Mouse (Mus musculus) embryonic facial prominence, embryonic 13.5 days (tissue): ENCODE measurements around the gene Aldh16a1. TPM values are rescaled to one million over a fixed set of nuclear protein-coding genes. Genes with fewer than 3 reads are reported as not detected.
A peak's percentile ranks its signal among the peaks of the same experiment; 100 is the strongest.

Experiments used
- ATAC-seq: fragments of 200-750 bp; cut with Nextera tagmentation; 2 replicates; pipeline ENCODE4 v1.8.0; 2017; ENCODE audit warnings: low read depth; ENCODE audit not compliant: insufficient number of reproducible peaks, insufficient read depth, low FRiP score, low TSS enrichment
- H3K27ac ChIP-seq: fragments of 300-500 bp; sonication (generic); 2 replicates; pipeline ENCODE4 v1.5.1; 2015; ENCODE audit warnings: moderate library complexity, mild to moderate bottlenecking, inconsistent platforms
- H3K27me3 ChIP-seq: fragments of 300-500 bp; sonication (generic); 2 replicates; pipeline ENCODE4 v1.6.1; 2015; ENCODE audit warnings: mild to moderate bottlenecking, inconsistent platforms
- H3K36me3 ChIP-seq: fragments of 300-500 bp; sonication (generic); 2 replicates; pipeline ENCODE4 v1.6.1; 2015; ENCODE audit warnings: mild to moderate bottlenecking, inconsistent platforms
- H3K4me1 ChIP-seq: fragments of 300-500 bp; sonication (generic); 2 replicates; pipeline ENCODE4 v1.6.1; 2015; ENCODE audit warnings: inconsistent platforms
- H3K4me2 ChIP-seq: fragments of 300-500 bp; sonication (generic); 2 replicates; pipeline ENCODE4 v1.6.1; 2015; ENCODE audit warnings: moderate library complexity, mild to moderate bottlenecking, inconsistent platforms
- H3K4me3 ChIP-seq: fragments of 300-500 bp; sonication (generic); 2 replicates; pipeline ENCODE4 v1.5.1; 2015; ENCODE audit warnings: mild to moderate bottlenecking, inconsistent platforms
- H3K9ac ChIP-seq: fragments of 300-500 bp; sonication (generic); 2 replicates; pipeline ENCODE4 v1.6.1; 2015; ENCODE audit warnings: mild to moderate bottlenecking, inconsistent platforms
- H3K9me3 ChIP-seq: fragments of 300-500 bp; sonication (generic); 2 replicates; pipeline ENCODE4 v1.6.1; 2016; ENCODE audit warnings: inconsistent platforms
- WGBS: fragments of 180-500 bp; shearing (Covaris S2); methylation state at CpG from one replicate; pipeline ENCODE4 v1.1.7; 2015; ENCODE audit warnings: mixed read lengths; 5-methylcytosine and 5-hydroxymethylcytosine counted together
- polyA plus RNA-seq: library from polyadenylated mRNA; unstranded; fragments of >200 nt; fragmentation: Nextera tagmentation; extraction: Ambion mirVana; gene quantifications from 2 replicates; pipeline ENCODE4 v1.2.1, GENCODE M21; 2015

Aldh16a1 gene
- polyA plus RNA-seq, 1 experiment from 2014 or later: 52.0 TPM

DNA sequence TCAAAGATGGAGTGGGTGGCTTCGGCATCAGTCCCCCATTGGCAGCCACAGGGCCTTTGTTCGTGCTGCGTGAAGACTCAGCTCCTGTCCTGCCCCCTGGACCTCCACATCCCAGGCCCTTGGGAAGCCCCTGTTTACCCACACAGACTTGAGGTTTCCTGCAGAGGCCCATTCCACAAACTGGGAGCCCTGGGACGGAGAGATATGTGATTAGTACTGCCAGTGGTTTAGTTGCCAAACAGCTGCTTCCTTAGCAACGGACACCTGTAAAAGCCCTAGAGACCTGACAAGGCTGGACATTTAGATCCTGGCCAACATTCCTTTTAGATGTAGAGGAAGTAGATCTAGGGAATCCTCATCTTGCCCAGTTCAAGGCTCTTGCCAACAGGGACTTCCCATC is 12.5 kb downstream of the Aldh16a1 start:
- no peak overlapping the region for H3K4me2 ChIP-seq
- H3K4me3 ChIP-seq: no peak overlapping the region
- H3K9me3 ChIP-seq: no peaks in the 10 kb centered on the region
- peaks cover 62% of the 10 kb centered on the region for H3K36me3 ChIP-seq
- ATAC-seq: no peak
- peak overlapping the region; percentile 27; the same call in 1 of the 2 replicates for H3K9ac ChIP-seq
- no peaks in the 10 kb centered on the region for H3K4me1 ChIP-seq
- WGBS: 91% methylated on average over 5 of the region's 5 CpGs
- H3K27ac ChIP-seq: no peak overlapping the region
- H3K27me3 ChIP-seq: no peaks in the 10 kb centered on the region

DNA sequence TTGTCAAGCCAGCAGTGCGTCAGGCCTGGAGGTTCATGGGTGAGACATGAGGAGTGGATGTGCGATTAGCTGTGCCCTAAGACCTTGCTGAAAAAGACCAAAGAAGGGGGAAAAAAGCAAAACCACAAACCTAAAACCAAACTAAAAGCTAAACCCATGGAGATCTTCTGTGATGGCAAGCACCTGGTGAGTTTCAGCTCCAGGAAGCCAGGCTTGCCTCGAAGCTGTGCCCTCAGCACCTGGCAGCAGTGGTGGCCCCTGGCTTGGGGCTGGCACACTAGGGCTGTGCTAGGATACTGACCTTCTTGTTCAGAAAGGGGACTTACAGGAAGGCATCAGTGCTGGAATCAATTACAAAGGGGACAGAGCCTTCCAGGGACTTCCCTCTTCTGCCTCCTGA is 13.1 kb downstream of the Aldh16a1 start:
- Histone ChIP-seq H3K27me3 (no peaks in the 10 kb centered on the region), H3K4me1 (no peaks in the 10 kb centered on the region), H3K9me3 (no peaks in the 10 kb centered on the region), H3K4me2 (no peak overlapping the region), H3K9ac (no peak overlapping the region), H3K27ac (no peak overlapping the region), H3K4me3 (no peak overlapping the region), H3K36me3 (peaks cover 56% of the 10 kb centered on the region)
- 87% methylated on average over 3 of the region's 3 CpGs for WGBS
- no peak for ATAC-seq

DNA sequence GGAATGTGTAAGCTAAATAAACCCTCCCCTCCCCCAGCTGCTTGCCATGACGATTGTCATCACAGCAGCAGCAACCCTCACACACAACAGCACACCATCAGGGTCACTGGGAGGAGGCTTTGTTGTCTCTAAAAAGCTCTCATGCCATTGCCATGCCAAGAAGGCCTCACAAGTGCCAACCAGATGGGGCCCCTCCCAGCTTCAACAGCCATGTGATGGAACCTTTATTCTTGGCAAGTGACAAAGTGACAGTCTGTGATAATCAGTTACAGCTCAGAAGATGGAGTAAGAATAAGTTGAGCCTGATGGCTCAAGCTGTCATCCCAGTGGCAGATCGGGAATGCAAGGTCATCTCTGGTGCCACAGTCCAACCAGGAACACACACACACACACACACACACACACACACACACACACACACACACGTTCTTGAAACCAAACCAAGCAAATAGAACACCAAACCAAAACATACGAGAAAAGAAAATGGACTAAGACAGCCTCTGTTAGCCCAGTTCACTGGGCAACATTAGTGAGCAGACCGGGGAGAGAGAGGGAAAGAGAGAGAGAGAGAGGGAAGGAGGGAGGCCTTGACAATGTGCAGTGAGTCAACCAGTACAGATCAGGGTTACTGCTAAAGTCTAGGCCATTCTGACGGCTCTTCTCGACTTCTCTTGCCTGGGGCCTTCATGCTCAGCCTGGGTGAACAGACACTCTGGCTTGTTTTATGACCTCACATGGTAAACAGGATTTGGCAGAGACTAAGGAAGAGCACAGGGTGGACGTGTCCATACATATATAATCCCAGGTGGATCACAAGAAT is 14.3 kb downstream of the Aldh16a1 start:
- Histone ChIP-seq H3K4me2 (no peak overlapping the region), H3K36me3 (peaks cover 44% of the 10 kb centered on the region), H3K9ac (no peak overlapping the region), H3K4me1 (peaks cover 7% of the 10 kb centered on the region), H3K9me3 (no peaks in the 10 kb centered on the region), H3K27me3 (peaks cover 7% of the 10 kb centered on the region; the same call in 1 of the 2 replicates), H3K27ac (no peak overlapping the region), H3K4me3 (no peak overlapping the region)
- ATAC-seq: no peak
- 70% methylated on average over 8 of the region's 8 CpGs for WGBS

DNA sequence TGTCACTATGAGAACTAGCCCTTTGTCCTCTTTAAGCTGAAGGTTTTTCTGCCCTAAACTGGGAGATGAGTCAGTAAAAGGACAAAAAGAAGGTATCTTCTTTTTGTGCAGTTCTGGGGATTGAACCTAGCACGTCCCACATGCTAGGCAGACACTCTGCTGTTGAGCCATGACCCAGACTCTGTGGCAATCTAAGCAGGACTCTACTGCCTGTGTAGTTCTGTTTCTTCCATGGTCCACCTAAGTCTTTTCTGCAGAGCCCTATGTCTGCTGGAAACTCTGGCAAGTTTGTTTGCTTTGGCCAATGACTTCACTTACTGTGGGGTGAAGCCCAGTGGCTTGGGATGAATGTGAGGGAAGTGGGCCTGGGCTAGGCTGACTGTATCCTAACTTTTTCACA is 16.0 kb downstream of the Aldh16a1 start:
- peaks cover 27% of the 10 kb centered on the region for H3K36me3 ChIP-seq
- ATAC-seq: no peak
- H3K4me1 ChIP-seq: peaks cover 7% of the 10 kb centered on the region
- peaks cover 15% of the 10 kb centered on the region; the same call in 1 of the 2 replicates for H3K27me3 ChIP-seq
- no peak overlapping the region for H3K9ac ChIP-seq
- H3K4me2 ChIP-seq: no peak overlapping the region
- WGBS: 77% methylated on average over 1 of the region's 1 CpGs
- H3K9me3 ChIP-seq: no peaks in the 10 kb centered on the region
- no peak overlapping the region for H3K4me3 ChIP-seq
- H3K27ac ChIP-seq: no peak overlapping the region

DNA sequence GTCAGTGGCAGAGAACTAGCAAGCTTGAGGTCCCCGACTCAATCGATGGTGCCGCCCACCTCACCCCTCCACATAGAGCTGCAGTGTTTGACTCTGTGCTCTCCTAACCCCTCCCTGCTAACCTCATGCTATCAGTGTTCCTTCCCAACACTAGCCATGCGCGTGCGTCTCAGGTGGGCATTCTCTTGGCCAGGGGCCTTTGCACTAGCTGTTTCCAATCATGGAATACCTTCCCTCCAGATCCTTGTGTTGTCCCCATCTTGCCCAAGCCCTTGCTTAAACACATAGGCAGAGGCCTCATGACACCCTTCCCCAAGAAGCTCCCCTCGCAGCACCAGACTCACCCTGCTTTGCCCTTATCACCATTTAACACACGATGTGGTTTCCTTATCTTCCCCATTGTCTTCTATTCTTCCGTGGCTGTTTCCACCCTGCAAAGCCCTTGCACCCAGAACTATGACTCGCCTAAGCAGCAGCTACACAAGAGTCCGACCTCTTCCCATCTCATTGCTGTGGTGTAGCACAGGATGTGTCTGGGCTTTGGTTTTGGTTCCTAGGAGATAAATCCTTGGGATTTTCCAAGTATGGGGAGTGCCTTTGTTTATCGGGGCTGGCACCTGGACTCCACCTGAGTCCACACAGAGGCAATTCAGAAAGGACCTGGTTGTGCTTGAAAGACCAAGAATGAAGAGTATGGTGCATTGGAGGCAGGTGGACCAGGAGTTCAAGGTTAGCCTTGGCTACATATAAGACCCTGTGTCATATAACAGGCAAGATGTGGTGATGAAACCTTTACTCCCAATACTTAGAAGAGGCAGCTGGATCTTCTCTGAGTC is 17.0 kb downstream of the Aldh16a1 start:
- no peak overlapping the region for H3K9ac ChIP-seq
- no peak for ATAC-seq
- no peak overlapping the region for H3K4me3 ChIP-seq
- no peak overlapping the region for H3K27ac ChIP-seq
- peaks cover 7% of the 10 kb centered on the region for H3K4me1 ChIP-seq
- peaks cover 17% of the 10 kb centered on the region for H3K36me3 ChIP-seq
- 88% methylated on average over 12 of the region's 12 CpGs for WGBS
- no peak overlapping the region for H3K4me2 ChIP-seq
- no peaks in the 10 kb centered on the region for H3K9me3 ChIP-seq
- H3K27me3 ChIP-seq: peaks cover 15% of the 10 kb centered on the region; the same call in 1 of the 2 replicates

DNA sequence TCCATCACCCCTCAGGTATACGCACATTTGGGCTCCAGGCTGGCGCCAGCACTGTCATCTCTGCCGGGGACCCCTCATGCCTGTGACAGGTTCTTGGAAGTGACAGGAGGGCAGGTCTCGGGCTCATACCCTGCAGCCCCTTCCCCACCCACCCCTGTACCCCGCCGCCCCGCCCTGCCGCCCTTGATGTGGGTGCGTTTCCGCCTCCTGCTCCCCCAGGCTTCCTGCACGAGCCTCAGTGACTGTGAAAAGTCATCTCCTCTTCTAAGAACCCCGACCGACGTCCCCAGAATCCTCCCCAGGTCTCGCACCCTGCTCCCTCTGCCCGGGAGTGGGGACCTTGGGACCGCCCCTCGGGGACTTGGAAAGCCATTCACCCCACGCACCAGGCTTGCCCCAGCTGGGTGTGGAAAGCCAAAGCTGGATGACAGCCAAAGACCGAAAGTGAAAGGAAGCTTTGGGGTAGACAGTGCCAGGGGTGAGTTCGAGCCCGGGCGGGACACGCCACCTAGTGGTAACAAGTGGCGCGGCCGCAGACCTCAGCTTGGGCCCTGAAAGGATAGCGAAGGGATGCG is 18.3 kb downstream of the Aldh16a1 start, which contains the start of the genes Gm45713 and Flt3l:
Gm45713 (minus strand) TSS at position 239 of the 575 bp plus-strand sequence.
Flt3l (minus strand) TSS at position 440 of the 575 bp plus-strand sequence.
- H3K27me3 ChIP-seq: peaks cover 15% of the 10 kb centered on the region; the same call in 1 of the 2 replicates
- peak within 1 kb of the TSS; percentile 77 for H3K9ac ChIP-seq
- H3K36me3 ChIP-seq: 0 out of 2 replicates have a peak, but pooled peaks cover 4% of the 10 kb centered on the region
- H3K9me3 ChIP-seq: no peaks in the 10 kb centered on the region
- H3K4me1 ChIP-seq: peaks cover 7% of the 10 kb centered on the region
- H3K4me3 ChIP-seq: peak within 1 kb of the TSS; percentile 56
- ATAC-seq: peak; percentile 60
- peak within 1 kb of the TSS; percentile 72 for H3K4me2 ChIP-seq
- peak within 1 kb of the TSS; percentile 5; the same call in 1 of the 2 replicates for H3K27ac ChIP-seq
- 2% methylated on average over 29 of the region's 29 CpGs for WGBS

DNA sequence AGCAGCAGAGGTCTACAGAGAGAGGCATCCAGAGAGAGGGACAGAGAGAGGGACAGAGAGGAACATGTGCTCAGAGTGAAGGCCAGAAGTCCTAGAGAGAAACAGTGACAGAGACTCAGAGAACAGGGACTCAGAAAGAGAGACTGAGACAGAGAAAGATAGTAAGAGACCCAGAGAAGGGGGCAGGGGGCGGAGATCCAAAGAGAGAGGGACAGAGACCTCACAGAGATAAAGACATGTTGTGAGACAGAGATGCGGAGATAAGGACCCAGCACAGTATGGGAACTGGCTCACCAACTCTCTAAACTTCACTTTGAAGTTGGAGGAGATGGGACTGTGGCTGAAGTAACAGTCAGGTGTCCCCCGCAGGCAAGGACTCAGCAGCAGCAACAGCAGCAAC is 19.0 kb downstream of the Aldh16a1 start:
- H3K36me3 ChIP-seq: 0 out of 2 replicates have a peak, but pooled peaks cover 4% of the 10 kb centered on the region
- no peak for ATAC-seq
- peak overlapping the region; percentile 72 for H3K4me2 ChIP-seq
- peak overlapping the region; percentile 5; the same call in 1 of the 2 replicates for H3K27ac ChIP-seq
- 80% methylated on average over 3 of the region's 3 CpGs for WGBS
- peaks cover 7% of the 10 kb centered on the region for H3K4me1 ChIP-seq
- H3K9me3 ChIP-seq: no peaks in the 10 kb centered on the region
- H3K4me3 ChIP-seq: peak overlapping the region; percentile 56
- peaks cover 15% of the 10 kb centered on the region; the same call in 1 of the 2 replicates for H3K27me3 ChIP-seq
- peak overlapping the region; percentile 77 for H3K9ac ChIP-seq

DNA sequence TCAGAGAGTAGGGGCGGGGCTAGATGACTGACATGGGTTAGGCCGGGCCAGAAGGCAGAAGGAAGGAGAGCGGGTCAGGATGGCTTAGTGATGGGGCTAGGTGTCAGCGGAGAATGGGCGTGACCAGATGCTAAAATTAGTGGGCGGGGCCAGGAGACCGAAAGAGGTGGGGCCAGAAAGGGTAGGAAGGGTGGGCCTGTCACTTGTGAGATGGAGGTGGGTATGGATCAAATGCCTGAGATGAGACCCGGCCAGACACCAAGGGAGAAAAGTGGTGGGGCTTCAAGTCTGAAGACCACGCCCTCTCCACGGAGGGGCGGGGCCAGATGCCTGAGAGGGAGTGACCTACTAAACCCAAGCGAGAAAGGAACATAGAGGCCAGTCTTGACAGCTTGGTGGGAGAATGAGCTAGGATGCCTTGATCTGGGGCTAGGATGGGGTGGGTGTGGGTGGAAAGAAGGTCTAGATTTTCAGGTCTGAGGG is 19.8 kb downstream of the Aldh16a1 start:
- H3K9ac ChIP-seq: no peak overlapping the region
- WGBS: 8% methylated on average over 12 of the region's 12 CpGs
- peaks cover 15% of the 10 kb centered on the region; the same call in 1 of the 2 replicates for H3K27me3 ChIP-seq
- no peaks in the 10 kb centered on the region for H3K9me3 ChIP-seq
- 0 out of 2 replicates have a peak, but pooled peaks cover under 1% of the 10 kb centered on the region for H3K36me3 ChIP-seq
- ATAC-seq: peak; percentile 61
- no peak overlapping the region for H3K27ac ChIP-seq
- no peak overlapping the region; the same call in 1 of the 2 replicates for H3K4me2 ChIP-seq
- no peak overlapping the region for H3K4me3 ChIP-seq
- H3K4me1 ChIP-seq: peaks cover 11% of the 10 kb centered on the region

DNA sequence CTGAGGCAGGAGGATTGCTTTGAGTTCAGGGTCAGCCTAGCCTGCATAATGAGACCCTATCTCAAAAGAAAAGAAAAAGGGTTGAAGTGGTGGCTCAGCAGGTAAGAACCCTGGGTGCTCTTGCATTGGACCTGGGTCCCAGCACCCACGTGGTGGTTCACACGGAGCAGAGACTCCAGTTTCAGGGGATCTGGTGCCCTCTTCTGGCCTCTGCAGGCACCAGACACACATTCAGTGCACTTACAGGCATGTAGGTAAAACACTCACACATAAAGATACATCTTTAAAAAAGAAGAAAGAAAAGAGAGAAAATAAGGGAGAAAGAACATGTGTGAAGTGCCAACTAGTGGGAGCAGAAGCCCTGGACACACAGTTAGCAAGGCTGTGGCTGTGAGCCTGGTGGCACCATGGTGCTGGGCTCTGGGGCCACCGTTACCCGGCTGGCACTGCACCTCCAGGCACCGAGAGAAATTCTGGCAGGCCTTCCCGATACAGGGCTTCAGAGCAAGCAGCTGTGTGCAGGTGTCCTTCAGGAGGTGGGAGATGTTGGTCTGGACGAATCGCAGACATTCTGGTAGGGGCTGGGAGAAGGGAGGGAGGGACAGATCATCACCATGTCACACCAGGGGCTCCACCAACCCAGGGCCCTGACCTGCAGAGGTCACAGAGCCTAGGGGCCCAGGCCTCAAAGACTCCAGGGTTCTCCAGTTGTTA is 20.8 kb downstream of the Aldh16a1 start:
- peaks cover 15% of the 10 kb centered on the region; the same call in 1 of the 2 replicates for H3K27me3 ChIP-seq
- no peak overlapping the region for H3K4me2 ChIP-seq
- no peak for ATAC-seq
- H3K4me1 ChIP-seq: peaks cover 14% of the 10 kb centered on the region
- H3K9me3 ChIP-seq: no peaks in the 10 kb centered on the region
- no peak overlapping the region for H3K9ac ChIP-seq
- H3K27ac ChIP-seq: no peak overlapping the region
- H3K36me3 ChIP-seq: no peaks in the 10 kb centered on the region
- 69% methylated on average over 8 of the region's 8 CpGs for WGBS
- H3K4me3 ChIP-seq: no peak overlapping the region

DNA sequence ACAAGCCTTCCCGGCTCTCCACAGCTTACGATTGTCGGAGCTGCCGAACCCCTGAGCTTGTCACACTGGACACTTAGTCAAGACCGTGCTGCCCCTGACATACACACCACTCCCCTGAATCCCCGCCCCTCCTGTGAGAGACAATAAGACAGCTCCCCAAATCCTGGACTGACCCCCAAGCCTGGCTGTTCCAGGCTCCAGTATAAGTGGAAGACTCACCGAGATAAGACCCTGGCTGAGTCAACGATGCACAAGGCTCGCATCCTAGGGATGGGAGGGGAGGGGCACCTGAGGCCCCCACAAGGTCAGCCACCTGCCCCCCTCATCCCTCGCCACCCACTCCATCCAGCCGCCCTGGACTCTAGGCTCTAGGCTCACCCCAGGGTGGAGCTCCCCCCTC is 22.5 kb downstream of the Aldh16a1 start:
- Histone ChIP-seq H3K4me3 (no peak overlapping the region), H3K4me1 (peaks cover 23% of the 10 kb centered on the region), H3K36me3 (peaks cover 7% of the 10 kb centered on the region), H3K9me3 (no peaks in the 10 kb centered on the region), H3K9ac (0 out of 2 replicates have a peak overlapping the region, but pooled peaks have one; percentile 32), H3K27me3 (peaks cover 15% of the 10 kb centered on the region; the same call in 1 of the 2 replicates), H3K4me2 (no peak overlapping the region), H3K27ac (no peak overlapping the region)
- 79% methylated on average over 11 of the region's 11 CpGs for WGBS
- no peak for ATAC-seq
